Mouse (Mus musculus) hindbrain, embryonic 12.5 days (tissue): Measurements from ENCODE around the gene Ccdc157. TPM values are rescaled to one million over a fixed set of nuclear protein-coding genes. Genes with fewer than 3 reads are reported as not detected.

Source experiments
- ATAC-seq: fragments of 200-750 bp; cut with Nextera tagmentation; 2 replicates; pipeline ENCODE4 v1.8.0; 2017; ENCODE audit warnings: moderate TSS enrichment; ENCODE audit not compliant: low FRiP score
- H3K27ac ChIP-seq: fragments of 300-500 bp; sonication (generic); 2 replicates; pipeline ENCODE4 v1.5.1; 2016; ENCODE audit warnings: mild to moderate bottlenecking
- H3K27me3 ChIP-seq: fragments of 300-500 bp; sonication (generic); 2 replicates; pipeline ENCODE4 v1.6.1; 2016; ENCODE audit warnings: mild to moderate bottlenecking
- H3K36me3 ChIP-seq: fragments of 300-500 bp; sonication (generic); 2 replicates; pipeline ENCODE4 v1.6.1; 2016; ENCODE audit warnings: mild to moderate bottlenecking
- H3K4me1 ChIP-seq: fragments of 300-500 bp; sonication (generic); 2 replicates; pipeline ENCODE4 v1.6.1; 2016
- H3K4me2 ChIP-seq: fragments of 300-500 bp; sonication (generic); replicated peaks from 2 replicates; pipeline ENCODE4 v1.6.1; 2016; ENCODE audit warnings: mild to moderate bottlenecking
- H3K4me3 ChIP-seq: fragments of 300-500 bp; sonication (generic); 2 replicates; pipeline ENCODE4 v1.5.1; 2016; ENCODE audit warnings: mild to moderate bottlenecking
- H3K9ac ChIP-seq: fragments of 300-500 bp; sonication (generic); 2 replicates; pipeline ENCODE4 v1.6.1; 2016; ENCODE audit warnings: mild to moderate bottlenecking, moderate library complexity
- H3K9me3 ChIP-seq: fragments of 300-500 bp; sonication (generic); replicated peaks from 2 replicates; pipeline ENCODE4 v1.6.1; 2016; ENCODE audit warnings: mild to moderate bottlenecking
- WGBS: fragments of 180-500 bp; shearing (Covaris S2); methylation state at CpG from one replicate; pipeline ENCODE4 v1.1.7; 2016; 5-methylcytosine and 5-hydroxymethylcytosine counted together
- polyA plus RNA-seq: library from polyadenylated mRNA; unstranded; fragments of >200 nt; fragmentation: Nextera tagmentation; extraction: Ambion mirVana; gene quantifications from 2 replicates; pipeline ENCODE4 v1.2.1, GENCODE M21; 2016

The Ccdc157 gene
- polyA plus RNA-seq, 1 experiment from 2014 or later = 9.6 TPM

DNA sequence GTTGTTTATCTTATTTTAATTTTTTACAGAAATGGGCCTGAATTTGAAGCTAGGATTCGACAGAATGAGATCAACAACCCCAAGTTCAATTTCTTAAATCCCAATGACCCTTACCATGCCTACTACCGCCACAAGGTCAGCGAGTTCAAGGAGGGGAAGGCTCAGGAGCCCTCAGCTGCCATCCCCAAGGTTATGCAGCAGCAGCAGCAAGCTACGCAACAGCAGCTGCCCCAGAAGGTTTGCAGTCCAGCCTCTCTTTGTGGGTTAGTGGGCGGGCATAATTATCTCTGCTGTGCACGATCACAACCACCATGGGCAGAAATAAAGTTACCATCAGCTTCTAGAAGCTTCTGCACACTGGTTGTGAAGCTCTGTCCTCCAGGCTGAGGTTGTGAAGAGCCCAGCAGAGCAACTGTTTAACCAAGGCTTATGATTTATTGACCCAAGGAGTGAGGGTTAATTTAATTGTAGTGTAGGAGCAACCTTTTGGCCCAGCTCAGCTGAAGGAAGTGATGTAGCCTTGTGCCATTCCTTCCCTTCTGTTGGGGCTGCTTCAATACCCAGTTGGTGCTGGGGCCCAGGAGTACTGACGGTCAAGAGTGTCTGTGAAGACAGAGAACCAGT lies 6.5 kb upstream of the Ccdc157 start:
- H3K27me3 ChIP-seq = no peaks in the 10 kb centered on the region
- no peak overlapping the region for H3K4me2 ChIP-seq
- no peak overlapping the region for H3K4me3 ChIP-seq
- no peak for ATAC-seq
- peaks cover 17% of the 10 kb centered on the region for H3K4me1 ChIP-seq
- 96% methylated on average over 7 of the region's 7 CpGs for WGBS
- H3K27ac ChIP-seq = no peak overlapping the region
- peaks cover 99% of the 10 kb centered on the region for H3K36me3 ChIP-seq
- no peaks in the 10 kb centered on the region for H3K9me3 ChIP-seq
- H3K9ac ChIP-seq = no peak overlapping the region

DNA sequence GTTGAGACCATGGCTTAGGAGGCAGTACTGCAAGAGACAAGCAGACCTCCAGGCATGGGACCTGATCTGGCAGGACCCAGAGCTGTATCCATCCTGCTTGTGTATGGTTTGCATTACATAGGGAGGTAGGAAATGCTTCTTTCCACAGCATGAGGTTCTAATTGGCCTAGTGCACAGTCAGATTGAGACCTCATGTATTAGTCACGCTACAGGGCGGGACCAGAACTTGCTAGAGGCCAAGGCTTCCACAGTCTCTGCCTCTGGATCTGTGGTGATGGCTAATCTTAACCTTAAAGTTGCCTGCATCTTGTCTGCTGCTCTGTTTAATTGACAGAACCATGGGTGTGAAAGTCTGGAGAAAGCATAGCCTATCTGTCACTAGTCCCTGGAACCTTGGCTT lies 4.6 kb upstream of the Ccdc157 start:
- peaks cover 84% of the 10 kb centered on the region for H3K36me3 ChIP-seq
- no peak for ATAC-seq

DNA sequence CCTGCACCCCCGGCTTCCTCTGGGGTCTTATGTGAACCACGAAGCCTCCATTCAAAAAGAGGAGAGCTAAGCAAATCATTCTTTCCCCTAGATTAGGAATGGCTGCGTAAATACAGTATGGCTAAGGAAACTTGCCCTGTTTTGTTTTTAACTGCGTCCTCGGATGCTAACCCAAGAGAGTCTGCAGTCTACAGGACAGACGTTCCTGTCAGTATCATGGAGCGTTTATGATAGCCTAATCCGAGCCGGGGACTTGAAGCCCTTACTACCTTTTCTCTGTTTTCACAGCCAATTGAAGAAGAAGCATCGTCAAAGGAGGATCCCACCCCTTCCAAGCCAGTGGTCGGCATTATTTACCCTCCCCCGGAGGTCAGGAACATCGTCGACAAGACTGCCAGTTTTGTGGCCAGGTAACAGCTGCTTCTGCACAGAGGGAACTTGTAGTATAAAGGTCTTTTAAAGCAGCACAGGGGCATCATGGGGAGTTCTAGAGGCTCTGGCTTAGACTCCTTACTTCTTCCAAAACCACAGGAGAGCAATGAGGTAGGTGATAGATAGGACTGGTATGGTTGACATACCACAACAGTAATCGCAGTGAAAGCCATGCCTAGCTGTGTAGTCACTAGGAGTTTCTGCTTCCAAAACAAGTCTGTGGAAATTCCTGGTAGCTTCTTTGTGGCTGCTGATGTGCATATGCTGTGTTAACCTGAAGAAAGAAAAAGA lies 826 bp upstream of the Ccdc157 start:
- Histone ChIP-seq H3K27ac (peak overlapping the region; percentile 95), H3K9ac (peak overlapping the region; percentile 86), H3K4me1 (peaks cover 35% of the 10 kb centered on the region), H3K27me3 (no peaks in the 10 kb centered on the region), H3K4me2 (peak overlapping the region; percentile 96), H3K36me3 (peaks cover 47% of the 10 kb centered on the region), H3K9me3 (no peaks in the 10 kb centered on the region), H3K4me3 (peak overlapping the region; percentile 91)
- ATAC-seq = no peak
- 8% methylated on average over 15 of the region's 15 CpGs for WGBS

More for the DNA sequence above, 4.6 kb upstream of the Ccdc157 start:
- H3K27ac ChIP-seq = no peak overlapping the region
- peaks cover 26% of the 10 kb centered on the region for H3K4me1 ChIP-seq
- WGBS = 79% methylated on average over 2 of the region's 2 CpGs
- H3K9ac ChIP-seq = no peak overlapping the region
- H3K27me3 ChIP-seq = no peaks in the 10 kb centered on the region
- H3K9me3 ChIP-seq = no peaks in the 10 kb centered on the region
- no peak overlapping the region for H3K4me2 ChIP-seq
- no peak overlapping the region for H3K4me3 ChIP-seq

DNA sequence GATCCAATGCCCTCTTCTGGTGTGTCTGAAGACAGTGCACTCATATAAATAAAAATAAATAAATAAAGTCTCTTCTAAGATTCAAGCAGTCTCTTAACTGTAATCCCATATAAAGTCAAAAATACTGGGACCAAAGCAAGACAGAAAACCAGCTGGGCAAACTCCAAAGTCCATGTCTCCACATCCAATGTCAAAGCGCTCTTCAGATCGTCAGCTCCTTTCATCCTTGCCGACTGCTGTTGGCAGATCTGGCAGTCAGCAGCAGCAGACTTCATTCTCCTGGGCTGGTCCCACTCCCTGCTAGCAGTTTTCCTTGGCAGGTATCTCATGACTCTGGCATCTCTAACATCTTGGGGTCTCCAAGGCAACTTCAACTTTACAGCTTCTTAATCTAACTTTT lies 1.4 kb downstream of the Ccdc157 start:
- H3K4me2 ChIP-seq = no peak overlapping the region
- peaks cover 31% of the 10 kb centered on the region for H3K4me1 ChIP-seq
- ATAC-seq = no peak
- no peaks in the 10 kb centered on the region for H3K9me3 ChIP-seq
- no peak overlapping the region for H3K27ac ChIP-seq
- 96% methylated on average over 3 of the region's 3 CpGs for WGBS
- no peak overlapping the region for H3K4me3 ChIP-seq
- H3K9ac ChIP-seq = no peak overlapping the region
- H3K27me3 ChIP-seq = no peaks in the 10 kb centered on the region
- H3K36me3 ChIP-seq = peaks cover 24% of the 10 kb centered on the region

DNA sequence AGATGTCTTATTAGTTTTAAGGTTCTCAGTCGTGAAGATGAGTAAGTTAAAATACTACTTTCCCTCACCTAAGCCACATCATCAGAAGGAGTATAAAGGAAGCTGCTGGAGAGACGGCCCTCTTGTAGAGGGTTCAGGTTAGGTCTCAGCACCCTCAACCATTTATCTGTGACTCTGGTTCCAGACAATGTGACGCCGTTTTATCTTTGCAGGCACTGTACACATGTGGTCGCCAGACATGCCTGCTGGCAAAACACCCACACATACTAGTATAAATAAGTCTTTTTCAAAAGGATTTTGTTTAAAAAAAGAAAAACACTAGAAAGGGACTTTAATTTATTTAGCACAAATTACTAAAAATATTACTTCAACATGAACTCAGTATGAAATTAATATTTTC lies 4.5 kb downstream of the Ccdc157 start:
- H3K9me3 ChIP-seq = no peaks in the 10 kb centered on the region
- no peak overlapping the region for H3K27ac ChIP-seq
- H3K4me3 ChIP-seq = no peak overlapping the region
- no peaks in the 10 kb centered on the region for H3K27me3 ChIP-seq
- WGBS = 75% methylated on average over 5 of the region's 5 CpGs
- no peaks in the 10 kb centered on the region for H3K36me3 ChIP-seq
- H3K4me1 ChIP-seq = peaks cover 10% of the 10 kb centered on the region
- no peak overlapping the region for H3K9ac ChIP-seq
- H3K4me2 ChIP-seq = no peak overlapping the region
- ATAC-seq = no peak

DNA sequence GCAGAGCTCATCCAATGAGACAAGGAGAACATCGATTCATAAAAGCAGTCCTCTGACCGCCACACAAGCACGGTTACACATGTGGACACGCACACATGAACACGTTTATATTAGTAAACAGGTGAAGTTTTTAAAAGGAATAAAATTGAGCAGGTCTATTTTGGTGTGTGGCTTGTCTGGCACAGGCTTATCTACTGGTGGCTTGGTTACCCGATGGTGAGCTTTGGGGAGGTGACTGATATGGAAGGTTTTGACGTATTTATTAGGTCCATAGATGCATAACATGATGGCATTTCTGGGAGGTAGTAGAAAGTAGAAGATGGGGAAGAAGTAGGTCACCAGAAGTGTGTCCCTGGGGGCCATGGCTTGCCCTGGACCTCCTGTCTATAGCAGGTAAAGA lies 6.4 kb downstream of the Ccdc157 start:
- Histone ChIP-seq H3K4me1 (no peaks in the 10 kb centered on the region), H3K36me3 (peaks cover 4% of the 10 kb centered on the region; the same call in 1 of the 2 replicates), H3K27me3 (no peaks in the 10 kb centered on the region), H3K9me3 (no peaks in the 10 kb centered on the region), H3K9ac (no peak overlapping the region), H3K4me2 (no peak overlapping the region), H3K4me3 (no peak overlapping the region), H3K27ac (no peak overlapping the region)
- WGBS = 96% methylated on average over 7 of the region's 7 CpGs
- no peak for ATAC-seq

DNA sequence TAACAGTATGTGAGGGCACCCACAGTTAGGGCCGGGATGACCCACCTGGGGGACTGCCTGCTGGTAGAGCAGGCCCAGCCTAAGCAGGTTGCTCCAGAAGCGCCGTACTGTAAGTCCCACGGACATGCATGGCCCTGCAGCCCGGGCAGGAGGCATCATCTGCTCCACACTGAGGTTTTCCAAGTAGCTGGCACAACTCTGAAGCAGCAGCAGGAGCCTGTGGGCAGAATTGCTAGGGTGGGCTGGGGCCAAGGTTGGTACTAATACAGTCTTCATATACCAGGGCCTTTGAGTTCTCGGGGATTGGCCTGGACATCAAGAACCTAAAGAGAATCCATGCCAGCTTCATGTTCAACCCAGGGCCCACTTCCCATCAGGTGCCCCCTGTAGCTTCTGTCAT lies 10.2 kb downstream of the Ccdc157 start:
- Histone ChIP-seq H3K9ac (no peak overlapping the region), H3K4me2 (no peak overlapping the region), H3K9me3 (no peaks in the 10 kb centered on the region), H3K36me3 (peaks cover 4% of the 10 kb centered on the region; the same call in 1 of the 2 replicates), H3K27me3 (no peaks in the 10 kb centered on the region), H3K4me3 (no peak overlapping the region), H3K27ac (no peak overlapping the region), H3K4me1 (no peaks in the 10 kb centered on the region; the same call in 1 of the 2 replicates)
- no peak for ATAC-seq
- WGBS = 90% methylated on average over 6 of the region's 6 CpGs

DNA sequence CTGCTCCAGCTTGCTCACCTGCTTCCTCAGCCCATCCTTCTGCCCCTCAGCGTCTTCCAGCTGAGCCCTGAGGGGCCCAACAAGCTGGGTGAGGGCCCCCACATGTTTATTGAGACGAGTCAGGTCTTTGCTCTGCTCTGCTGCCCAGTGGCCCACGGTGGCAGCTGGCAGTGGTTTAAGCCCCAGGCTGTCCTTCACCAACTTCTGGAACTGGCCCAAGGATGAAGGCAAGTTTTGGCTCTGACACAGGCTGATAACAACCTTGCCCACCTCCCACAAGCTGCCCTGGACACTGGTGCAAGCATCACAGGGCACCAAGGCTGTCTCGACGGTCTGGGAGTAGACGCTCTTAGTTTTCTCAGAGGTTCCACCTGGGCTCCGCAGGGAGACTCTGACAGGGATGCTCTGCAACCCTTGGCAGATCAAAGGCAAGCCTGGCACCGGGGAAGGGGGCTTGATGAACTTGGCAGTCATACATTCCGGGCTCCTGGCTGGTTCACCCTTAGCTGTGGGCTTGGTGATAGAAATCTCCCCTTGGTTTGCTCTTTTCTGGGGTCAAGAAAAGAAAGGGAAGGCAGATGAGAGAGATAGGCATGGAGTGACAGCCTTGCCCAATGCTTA lies 11.4 kb downstream of the Ccdc157 start:
- Histone ChIP-seq H3K36me3 (peaks cover 13% of the 10 kb centered on the region), H3K27ac (no peak overlapping the region), H3K4me3 (no peak overlapping the region), H3K4me1 (no peaks in the 10 kb centered on the region; the same call in 1 of the 2 replicates), H3K4me2 (no peak overlapping the region), H3K9ac (no peak overlapping the region), H3K27me3 (no peaks in the 10 kb centered on the region), H3K9me3 (no peaks in the 10 kb centered on the region)
- no peak for ATAC-seq
- WGBS = 90% methylated on average over 9 of the region's 9 CpGs

DNA sequence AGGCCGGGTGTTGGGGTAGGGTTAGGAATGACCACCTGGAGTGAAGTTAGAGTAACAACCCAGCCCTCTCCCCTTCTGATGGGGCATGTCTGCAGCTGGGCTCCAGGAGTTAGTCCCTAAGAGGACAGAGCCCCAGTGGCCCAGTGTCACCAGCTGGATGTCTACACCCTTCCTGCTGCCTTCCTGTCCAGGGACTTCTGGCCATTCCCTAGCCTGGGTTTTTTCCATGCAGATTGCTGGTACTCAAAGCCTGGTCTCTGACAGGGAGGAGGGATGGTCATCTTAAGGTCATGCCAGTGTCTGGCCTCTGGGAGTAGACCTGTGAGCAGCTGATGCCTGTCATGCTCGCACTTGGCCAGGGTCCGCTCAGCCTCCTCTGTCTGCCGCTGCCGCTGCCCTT lies 12.0 kb downstream of the Ccdc157 start:
- no peaks in the 10 kb centered on the region for H3K9me3 ChIP-seq
- peaks cover 19% of the 10 kb centered on the region for H3K36me3 ChIP-seq
- no peak overlapping the region for H3K9ac ChIP-seq
- no peak overlapping the region for H3K27ac ChIP-seq
- ATAC-seq = no peak
- H3K4me3 ChIP-seq = no peak overlapping the region
- H3K27me3 ChIP-seq = no peaks in the 10 kb centered on the region
- H3K4me1 ChIP-seq = no peaks in the 10 kb centered on the region; the same call in 1 of the 2 replicates
- H3K4me2 ChIP-seq = no peak overlapping the region
- WGBS = 92% methylated on average over 5 of the region's 5 CpGs

DNA sequence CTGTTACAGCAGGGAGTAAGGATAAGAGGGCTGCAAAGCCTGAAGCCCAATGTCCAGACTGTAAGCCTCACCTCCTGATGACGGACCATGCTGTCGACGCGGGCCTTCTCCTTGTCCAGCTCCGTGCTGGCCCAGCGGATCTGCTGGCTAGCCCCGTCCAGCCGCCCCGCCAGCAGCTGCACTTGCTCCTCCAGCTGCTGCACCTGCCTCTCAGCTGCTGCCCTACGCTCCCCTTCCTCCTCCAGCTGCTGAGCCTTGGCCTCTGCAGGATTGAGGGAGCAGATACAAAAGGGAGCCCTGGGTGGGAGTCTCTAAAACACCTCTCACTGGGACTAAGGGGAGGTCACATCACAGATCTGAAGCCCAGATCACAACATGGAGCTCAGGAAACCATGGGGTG lies 13.0 kb downstream of the Ccdc157 start:
- 81% methylated on average over 10 of the region's 10 CpGs for WGBS
- peaks cover 29% of the 10 kb centered on the region for H3K36me3 ChIP-seq

DNA sequence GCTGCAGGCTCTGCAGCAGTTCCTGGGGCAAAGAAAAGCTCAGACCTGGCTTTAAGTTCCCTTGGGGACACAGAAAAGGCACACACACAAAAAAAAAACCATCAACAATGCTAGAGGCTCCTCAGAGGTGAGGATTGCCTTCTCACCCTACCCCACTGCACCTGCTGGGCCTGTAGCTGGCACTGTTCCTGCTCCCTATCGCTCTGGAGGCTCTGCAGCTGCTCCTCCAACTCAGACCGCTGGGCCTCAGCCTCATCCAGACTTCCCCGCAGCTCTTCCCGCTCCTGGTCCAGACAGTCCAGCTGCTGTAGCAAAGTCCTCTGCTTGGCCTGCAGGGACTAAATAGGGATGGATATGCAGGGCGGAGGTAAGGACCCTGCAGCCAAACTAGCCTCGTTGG lies 13.7 kb downstream of the Ccdc157 start:
- ATAC-seq = no peak
- H3K4me1 ChIP-seq = no peaks in the 10 kb centered on the region; the same call in 1 of the 2 replicates
- H3K27ac ChIP-seq = no peak overlapping the region
- H3K36me3 ChIP-seq = peaks cover 36% of the 10 kb centered on the region
- 85% methylated on average over 6 of the region's 6 CpGs for WGBS
- H3K4me3 ChIP-seq = no peak overlapping the region
- H3K4me2 ChIP-seq = no peak overlapping the region
- H3K9me3 ChIP-seq = no peaks in the 10 kb centered on the region
- no peak overlapping the region for H3K9ac ChIP-seq
- H3K27me3 ChIP-seq = no peaks in the 10 kb centered on the region

More for the DNA sequence above, 13.0 kb downstream of the Ccdc157 start:
- ATAC-seq = no peak
- no peaks in the 10 kb centered on the region; the same call in 1 of the 2 replicates for H3K4me1 ChIP-seq
- no peak overlapping the region for H3K27ac ChIP-seq
- H3K4me2 ChIP-seq = no peak overlapping the region
- no peak overlapping the region for H3K9ac ChIP-seq
- H3K4me3 ChIP-seq = no peak overlapping the region
- no peaks in the 10 kb centered on the region for H3K9me3 ChIP-seq
- no peaks in the 10 kb centered on the region for H3K27me3 ChIP-seq

DNA sequence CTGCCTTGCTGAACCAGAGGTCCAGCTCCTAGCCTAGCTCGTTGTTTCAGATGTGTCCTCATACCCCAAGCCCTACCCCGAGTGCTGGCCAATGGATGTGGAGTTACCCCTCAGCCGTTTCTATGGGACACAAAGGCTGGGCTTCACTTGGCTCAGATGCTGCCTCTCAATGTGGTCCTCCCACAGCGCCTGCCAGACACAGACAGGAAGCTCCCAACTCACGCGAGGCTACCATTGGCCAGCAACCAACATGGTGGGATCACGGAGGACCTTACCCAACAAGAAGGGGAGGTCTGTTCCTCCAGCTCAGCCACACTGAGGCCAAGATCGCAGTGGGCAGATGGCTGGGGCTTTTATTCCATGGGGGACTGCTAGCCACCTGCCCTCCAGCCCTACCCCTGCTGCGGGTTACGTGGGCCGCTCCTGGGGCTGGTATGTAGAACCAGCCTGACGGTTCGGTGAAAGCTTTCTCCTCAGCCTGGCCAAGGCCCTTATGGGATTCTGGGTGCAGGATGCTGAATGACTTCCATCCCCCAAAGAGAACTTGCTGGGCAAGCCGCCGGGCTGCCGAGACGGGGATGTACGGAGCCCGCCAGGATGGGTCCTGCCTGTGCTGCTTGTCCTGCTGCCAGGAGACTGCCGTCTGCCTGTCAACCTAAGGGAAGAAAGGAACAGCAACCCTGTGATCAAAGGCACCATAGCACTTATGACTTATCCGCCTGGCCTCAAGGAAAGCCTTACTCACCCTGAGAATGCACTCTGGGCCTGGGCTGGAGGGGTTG lies 16.6 kb downstream of the Ccdc157 start:
- no peaks in the 10 kb centered on the region for H3K9me3 ChIP-seq
- no peak for ATAC-seq
- H3K4me2 ChIP-seq = no peak overlapping the region
- peaks cover 4% of the 10 kb centered on the region; the same call in 1 of the 2 replicates for H3K4me1 ChIP-seq
- peaks cover 59% of the 10 kb centered on the region for H3K36me3 ChIP-seq
- H3K9ac ChIP-seq = no peak overlapping the region
- 93% methylated on average over 21 of the region's 21 CpGs for WGBS
- no peaks in the 10 kb centered on the region for H3K27me3 ChIP-seq
- no peak overlapping the region for H3K27ac ChIP-seq
- no peak overlapping the region for H3K4me3 ChIP-seq
